Mouse (Mus musculus): ENCODE results near the gene Ep400. TPM values are rescaled to one million over a fixed set of nuclear protein-coding genes. Genes with fewer than 3 reads are reported as not detected.
A peak's percentile ranks its signal among the peaks of the same experiment; 100 is the strongest.

Ep400 gene
- total and polyA plus RNA-seq, 2 experiments from 2014 or later = 38.5 to 67.2 TPM

- no peak overlapping the region for H3K9ac ChIP-seq (replicated peaks; ENCODE audit: low read length, poor library complexity, severe bottlenecking)
- H3K27me3 ChIP-seq (ENCODE audit: insufficient read depth, low read length) = no peaks in the 10 kb centered on the region
- 95% methylated on average over 2 of the region's 2 CpGs for WGBS
- no peak overlapping the region for H3K27ac ChIP-seq (ENCODE audit: low read depth, low read length)
- no peak for ATAC-seq (ENCODE audit: low FRiP score)
- H3K4me3 ChIP-seq (ENCODE audit: low read depth, low read length) = no peak overlapping the region
- H3K9me3 ChIP-seq (ENCODE audit: low read length) = no peaks in the 10 kb centered on the region
- no peaks in the 10 kb centered on the region for H3K4me1 ChIP-seq (ENCODE audit: insufficient read depth, low read length)
- peaks cover 64% of the 10 kb centered on the region for H3K36me3 ChIP-seq (ENCODE audit: insufficient read depth, low read length)
- TF ChIP-seq CTCF (IDR thresholded peaks at IDR 0.05) = no peak
- DNase-seq (ENCODE audit: low spot score) = no peak
- H3K4me2 ChIP-seq (ENCODE audit: low read depth, low read length, poor library complexity, severe bottlenecking) = no peak overlapping the region
These were observed 105.7 kb downstream of the Ep400 start for GRCm38 (mm10) chr5:110664750-110665269.

- H3K36me3 ChIP-seq (ENCODE audit: insufficient read depth, low read length) = peaks cover 62% of the 10 kb centered on the region
- WGBS = 88% methylated on average over 2 of the region's 2 CpGs
- H3K4me1 ChIP-seq (ENCODE audit: insufficient read depth, low read length) = no peaks in the 10 kb centered on the region
- DNase-seq (ENCODE audit: low spot score) (no peak), ATAC-seq (ENCODE audit: low FRiP score) (no peak)
- H3K9me3 ChIP-seq (ENCODE audit: low read length) = no peaks in the 10 kb centered on the region
- H3K4me3 ChIP-seq (ENCODE audit: low read depth, low read length) = no peak overlapping the region
- H3K27me3 ChIP-seq (ENCODE audit: insufficient read depth, low read length) = no peaks in the 10 kb centered on the region
- TF ChIP-seq CTCF (IDR thresholded peaks at IDR 0.05) = no peak
- H3K4me2 ChIP-seq (ENCODE audit: low read depth, low read length, poor library complexity, severe bottlenecking) = no peak overlapping the region
- no peak overlapping the region for H3K9ac ChIP-seq (replicated peaks; ENCODE audit: low read length, poor library complexity, severe bottlenecking)
- H3K27ac ChIP-seq (ENCODE audit: low read depth, low read length) = no peak overlapping the region
These were observed 106.5 kb downstream of the Ep400 start for GRCm38 (mm10) chr5:110664041-110664440.

- no peaks in the 10 kb centered on the region for H3K9me3 ChIP-seq (ENCODE audit: low read length)
- peaks cover 59% of the 10 kb centered on the region for H3K36me3 ChIP-seq (ENCODE audit: insufficient read depth, low read length)
These were observed 110.8 kb downstream of the Ep400 start for GRCm38 (mm10) chr5:110659682-110660081.

DNA sequence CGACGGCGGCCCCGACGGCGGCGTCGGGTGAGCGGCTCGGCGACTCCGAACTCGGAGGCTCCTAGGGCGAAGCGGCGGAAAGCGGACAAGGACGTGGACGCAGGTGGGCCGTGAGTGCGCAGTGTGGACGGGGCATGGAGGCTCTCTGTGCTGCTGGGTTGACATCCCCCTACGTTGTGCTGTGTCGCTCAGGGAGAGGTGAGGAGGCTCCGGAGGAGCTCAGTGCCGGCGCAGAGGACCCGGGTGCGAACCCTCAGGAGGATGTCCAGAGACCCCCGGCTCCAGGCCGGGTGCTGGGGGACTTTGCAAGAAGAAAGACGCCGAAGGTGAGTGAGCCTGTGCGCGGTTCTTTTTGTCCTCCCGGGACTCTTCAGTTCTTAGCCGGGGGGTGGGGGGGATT, 116.8 kb downstream of the Ep400 start:
- H3K4me2 ChIP-seq (ENCODE audit: low read depth, low read length, poor library complexity, severe bottlenecking) = peak overlapping the region; percentile 94
- DNase-seq (ENCODE audit: low spot score) (no peak), ATAC-seq (ENCODE audit: low FRiP score) (peak; percentile 53)
- H3K27ac ChIP-seq (ENCODE audit: low read depth, low read length) = 0 out of 2 replicates have a peak overlapping the region, but pooled peaks have one; percentile 48
- peaks cover 11% of the 10 kb centered on the region for H3K4me1 ChIP-seq (ENCODE audit: insufficient read depth, low read length)
- 1% methylated on average over 37 of the region's 37 CpGs for WGBS
- no peaks in the 10 kb centered on the region for H3K27me3 ChIP-seq (ENCODE audit: insufficient read depth, low read length)
- peaks cover 66% of the 10 kb centered on the region for H3K36me3 ChIP-seq (ENCODE audit: insufficient read depth, low read length)
- no peaks in the 10 kb centered on the region for H3K9me3 ChIP-seq (ENCODE audit: low read length)
- no peak for TF ChIP-seq CTCF (IDR thresholded peaks at IDR 0.05)
- peak overlapping the region; percentile 72 for H3K4me3 ChIP-seq (ENCODE audit: low read depth, low read length)
- H3K9ac ChIP-seq (replicated peaks; ENCODE audit: low read length, poor library complexity, severe bottlenecking) = peak overlapping the region; percentile 60

More at GRCm38 (mm10) chr5:110659682-110660081, 110.8 kb downstream of the Ep400 start:
- TF ChIP-seq CTCF (IDR thresholded peaks at IDR 0.05) = no peak
- Histone ChIP-seq H3K27me3 (ENCODE audit: insufficient read depth, low read length) (no peaks in the 10 kb centered on the region), H3K4me3 (ENCODE audit: low read depth, low read length) (no peak overlapping the region), H3K4me2 (ENCODE audit: low read depth, low read length, poor library complexity, severe bottlenecking) (no peak overlapping the region), H3K4me1 (ENCODE audit: insufficient read depth, low read length) (no peaks in the 10 kb centered on the region), H3K27ac (ENCODE audit: low read depth, low read length) (no peak overlapping the region), H3K9ac (replicated peaks; ENCODE audit: low read length, poor library complexity, severe bottlenecking) (no peak overlapping the region)
- DNase-seq (ENCODE audit: low spot score) (no peak), ATAC-seq (ENCODE audit: low FRiP score) (no peak)

DNA sequence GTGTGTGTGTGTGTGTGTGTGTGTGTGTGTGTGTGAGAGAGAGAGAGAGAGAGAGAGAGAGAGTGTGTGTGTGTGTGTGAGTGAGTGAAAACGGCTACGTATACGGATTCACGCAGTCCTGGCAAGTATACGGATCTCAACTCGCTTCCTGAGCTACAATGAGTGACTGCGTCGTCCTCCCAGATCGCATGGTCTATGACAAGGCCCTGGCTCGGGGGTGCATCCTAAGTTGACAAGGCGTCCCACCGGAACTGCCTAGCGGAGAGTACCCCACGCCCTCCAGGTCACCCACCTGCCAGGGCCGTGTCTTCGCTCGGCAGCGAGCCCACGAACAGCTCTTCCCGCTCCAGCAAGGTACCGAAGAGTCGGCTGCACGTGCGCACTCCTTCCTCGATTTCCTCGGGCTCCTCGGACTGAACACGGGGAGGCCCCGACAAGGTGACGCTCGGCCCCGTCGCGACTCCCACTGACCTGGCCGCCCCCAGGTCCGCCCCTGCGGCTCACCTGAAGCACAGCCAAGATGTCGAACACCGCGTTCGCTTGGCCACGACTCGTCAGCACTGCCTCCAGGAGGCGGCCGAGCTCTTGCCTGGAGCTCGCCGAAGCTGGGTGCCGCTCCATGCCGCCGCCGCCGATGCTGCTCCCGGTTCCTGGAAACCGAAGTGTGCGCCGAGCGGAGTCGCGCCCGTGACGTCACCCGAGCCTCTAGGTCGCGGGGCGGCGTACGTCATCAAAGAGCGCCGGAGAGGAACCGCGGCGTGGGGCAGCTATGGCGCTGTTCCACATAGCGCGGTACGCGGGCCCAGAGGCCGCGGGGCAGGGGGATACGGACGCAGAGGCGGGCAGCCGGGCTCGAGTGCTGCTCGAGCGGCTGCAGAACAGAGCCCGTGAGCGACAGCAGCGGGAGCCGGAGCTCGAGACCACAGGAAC, 117.5 kb downstream of the Ep400 start, which contains the start of the genes Noc4l and Ddx51:
Gene Noc4l (minus strand): TSS at position 699 of the 930 bp plus-strand sequence.
Gene Ddx51 (plus strand): TSS at position 733 of the 930 bp plus-strand sequence.
- Histone ChIP-seq H3K27ac (ENCODE audit: low read depth, low read length) (peak within 1 kb of the TSS; percentile 48; the same call in 1 of the 2 replicates), H3K27me3 (ENCODE audit: insufficient read depth, low read length) (no peaks in the 10 kb centered on the region), H3K4me3 (ENCODE audit: low read depth, low read length) (peak within 1 kb of the TSS; percentile 72), H3K9ac (replicated peaks; ENCODE audit: low read length, poor library complexity, severe bottlenecking) (peak within 1 kb of the TSS; percentile 60), H3K4me1 (ENCODE audit: insufficient read depth, low read length) (peaks cover 11% of the 10 kb centered on the region), H3K36me3 (ENCODE audit: insufficient read depth, low read length) (peaks cover 66% of the 10 kb centered on the region), H3K4me2 (ENCODE audit: low read depth, low read length, poor library complexity, severe bottlenecking) (peak within 1 kb of the TSS; percentile 94), H3K9me3 (ENCODE audit: low read length) (no peaks in the 10 kb centered on the region)
- no peak; the same call in 1 of the 2 replicates for TF ChIP-seq CTCF (IDR thresholded peaks at IDR 0.05)
- ATAC-seq (ENCODE audit: low FRiP score) (peak; percentile 87), DNase-seq (ENCODE audit: low spot score) (peak; percentile 97)
- WGBS = under 1% methylated on average over 83 of the region's 91 CpGs

DNA sequence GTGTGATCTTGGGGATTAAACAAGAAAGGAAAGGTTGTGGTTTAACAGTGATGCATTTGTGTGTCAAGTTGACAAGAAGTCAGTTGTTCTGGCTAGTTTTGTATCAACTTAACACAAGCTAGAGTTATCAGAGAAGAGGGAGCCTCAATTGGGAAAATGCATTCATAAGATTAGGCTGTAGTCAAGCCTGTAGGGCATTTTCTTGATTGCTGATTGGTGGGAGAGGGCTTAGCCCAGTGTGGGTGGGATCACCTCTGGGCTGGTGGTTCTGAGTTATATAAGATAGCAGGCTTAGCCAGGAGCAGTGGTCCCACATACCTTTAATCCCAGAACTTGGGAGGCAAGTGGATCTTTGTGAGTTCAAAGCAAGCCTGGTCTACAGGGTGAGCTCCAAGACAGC, 124.1 kb downstream of the Ep400 start:
- DNase-seq (ENCODE audit: low spot score) (no peak), ATAC-seq (ENCODE audit: low FRiP score) (no peak)
- no peaks in the 10 kb centered on the region for H3K4me1 ChIP-seq (ENCODE audit: insufficient read depth, low read length)
- TF ChIP-seq CTCF (IDR thresholded peaks at IDR 0.05) = no peak
- no peak overlapping the region for H3K4me2 ChIP-seq (ENCODE audit: low read depth, low read length, poor library complexity, severe bottlenecking)
- H3K9me3 ChIP-seq (ENCODE audit: low read length) = no peaks in the 10 kb centered on the region
- H3K4me3 ChIP-seq (ENCODE audit: low read depth, low read length) = no peak overlapping the region
- H3K36me3 ChIP-seq (ENCODE audit: insufficient read depth, low read length) = peaks cover 43% of the 10 kb centered on the region
- H3K9ac ChIP-seq (replicated peaks; ENCODE audit: low read length, poor library complexity, severe bottlenecking) = no peak overlapping the region
- H3K27ac ChIP-seq (ENCODE audit: low read depth, low read length) = no peak overlapping the region
- H3K27me3 ChIP-seq (ENCODE audit: insufficient read depth, low read length) = no peaks in the 10 kb centered on the region
